Mouse (Mus musculus) neural tube, embryonic 15.5 days (tissue): Measurements from ENCODE around the gene Olfr812. TPM values are rescaled to one million over a fixed set of nuclear protein-coding genes. Genes with fewer than 3 reads are reported as not detected.
"Not testable (repeated sequence)": the region's sequence is repeated elsewhere in the genome, so short reads cannot be mapped to it uniquely, and the experiment has no call there.

Experiments used
- ATAC-seq: fragments of 200-750 bp; cut with Nextera tagmentation; 2 replicates; pipeline ENCODE4 v1.8.0; 2017; ENCODE audit warnings: mild to moderate bottlenecking, moderate TSS enrichment, moderate library complexity; ENCODE audit not compliant: low FRiP score
- H3K27ac ChIP-seq: fragments of 300-500 bp; sonication (generic); replicated peaks from 2 replicates; pipeline ENCODE4 v1.5.1; 2015; ENCODE audit warnings: mild to moderate bottlenecking, inconsistent platforms
- H3K27me3 ChIP-seq: fragments of 300-500 bp; sonication (generic); replicated peaks from 2 replicates; pipeline ENCODE4 v1.6.1; 2015; ENCODE audit warnings: inconsistent platforms
- H3K36me3 ChIP-seq: fragments of 300-500 bp; sonication (generic); 2 replicates; pipeline ENCODE4 v1.6.1; 2015; ENCODE audit warnings: inconsistent platforms
- H3K4me1 ChIP-seq: fragments of 300-500 bp; sonication (generic); 2 replicates; pipeline ENCODE4 v1.6.1; 2015; ENCODE audit warnings: inconsistent platforms
- H3K4me2 ChIP-seq: fragments of 300-500 bp; sonication (generic); 2 replicates; pipeline ENCODE4 v1.6.1; 2015; ENCODE audit warnings: inconsistent platforms, mild to moderate bottlenecking, moderate library complexity
- H3K4me3 ChIP-seq: fragments of 300-500 bp; sonication (generic); replicated peaks from 2 replicates; pipeline ENCODE4 v1.5.1; 2015; ENCODE audit warnings: mild to moderate bottlenecking, inconsistent platforms
- H3K9ac ChIP-seq: fragments of 300-500 bp; sonication (generic); replicated peaks from 2 replicates; pipeline ENCODE4 v1.6.1; 2015; ENCODE audit warnings: mild to moderate bottlenecking, inconsistent platforms
- H3K9me3 ChIP-seq: fragments of 300-500 bp; sonication (generic); replicated peaks from 2 replicates; pipeline ENCODE4 v1.6.1; 2016; ENCODE audit warnings: inconsistent platforms
- WGBS: fragments of 180-500 bp; shearing (Covaris S2); methylation state at CpG from one replicate; pipeline ENCODE4 v1.1.7; 2015; ENCODE audit warnings: mixed read lengths; 5-methylcytosine and 5-hydroxymethylcytosine counted together
- polyA plus RNA-seq: library from polyadenylated mRNA; unstranded; fragments of >200 nt; fragmentation: Nextera tagmentation; extraction: Ambion mirVana; gene quantifications from 2 replicates; pipeline ENCODE4 v1.2.1, GENCODE M21; 2015

The Olfr812 gene
- not detected in 2 replicates for polyA plus RNA-seq

GRCm38 (mm10) chr10:129845994-129846393 lies at the start of gene Olfr812:
TSS of gene Olfr812 (minus strand) at chr10:129846094.
- 67% methylated on average over 1 of the region's 1 CpGs for WGBS
- ATAC-seq, result no peak
- no peak within 1 kb of the TSS for H3K27ac ChIP-seq

DNA sequence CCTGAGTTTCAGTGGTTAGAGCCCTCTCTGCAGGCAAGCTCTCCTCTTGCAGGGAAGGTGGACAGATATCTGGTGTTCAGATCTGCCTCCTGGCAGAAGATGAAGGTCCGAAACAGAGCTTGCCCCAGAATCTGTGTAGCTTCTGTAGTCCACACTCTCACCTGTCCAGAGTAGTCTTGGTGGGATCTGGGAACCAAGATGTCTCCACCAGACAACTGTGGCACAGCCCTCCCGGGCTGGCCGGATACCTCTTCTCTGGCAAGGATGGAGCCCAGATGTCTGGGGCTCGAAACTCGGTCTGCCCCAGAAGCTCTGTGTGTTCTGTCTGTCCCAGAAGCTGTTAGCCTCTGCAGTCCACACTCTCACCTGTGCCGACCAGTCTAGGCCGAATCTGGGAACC lies 40.0 kb upstream of the Olfr812 start:
- H3K4me2 ChIP-seq, result no peak overlapping the region
- H3K9ac ChIP-seq, result no peak overlapping the region
- H3K36me3 ChIP-seq, result no peaks in the 10 kb centered on the region
- H3K4me3 ChIP-seq, result no peak overlapping the region
- no peak for ATAC-seq
- 93% methylated on average over 7 of the region's 7 CpGs for WGBS
- H3K27me3 ChIP-seq, result no peaks in the 10 kb centered on the region
- H3K27ac ChIP-seq, result no peak overlapping the region
- no peaks in the 10 kb centered on the region for H3K4me1 ChIP-seq
- H3K9me3 ChIP-seq, result no peaks in the 10 kb centered on the region

More at GRCm38 (mm10) chr10:129845994-129846393, at the start of gene Olfr812:
- no peak within 1 kb of the TSS for H3K4me3 ChIP-seq
- H3K27me3 ChIP-seq, result no peaks in the 10 kb centered on the region
- no peak within 1 kb of the TSS for H3K9ac ChIP-seq
- no peaks in the 10 kb centered on the region for H3K9me3 ChIP-seq
- no peaks in the 10 kb centered on the region for H3K4me1 ChIP-seq
- H3K4me2 ChIP-seq, result no peak within 1 kb of the TSS
- H3K36me3 ChIP-seq, result no peaks in the 10 kb centered on the region

DNA sequence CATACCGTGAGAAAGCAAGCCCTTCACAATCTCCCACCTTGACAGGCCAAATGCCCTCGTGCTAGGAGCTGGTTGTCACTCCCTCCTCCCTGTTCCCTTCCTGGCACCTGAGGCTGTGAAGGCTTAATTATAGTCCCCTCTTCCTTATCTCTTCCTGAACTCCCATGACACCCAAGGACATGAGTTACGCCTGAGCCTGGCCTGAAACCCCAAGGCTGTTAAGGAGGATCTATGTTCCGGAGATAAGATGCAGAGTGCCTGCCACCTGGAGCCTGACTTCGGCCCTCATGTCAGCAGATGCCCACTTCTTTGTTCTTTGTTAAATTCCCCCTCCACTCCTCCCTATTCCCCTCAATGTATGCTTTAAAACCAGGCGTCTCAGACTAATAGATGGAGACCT lies 39.6 kb upstream of the Olfr812 start:
- H3K36me3 ChIP-seq, H3K4me3 ChIP-seq, H3K9ac ChIP-seq, H3K4me1 ChIP-seq, H3K4me2 ChIP-seq, ATAC-seq, H3K27ac ChIP-seq, H3K27me3 ChIP-seq, H3K9me3 ChIP-seq: not testable (repeated sequence)
- WGBS, result 84% methylated on average over 6 of the region's 6 CpGs

GRCm38 (mm10) chr10:129879751-129880150 lies 33.9 kb upstream of the Olfr812 start, which contains the start of gene Olfr814:
TSS of gene Olfr814 (minus strand) at chr10:129879851.
- not testable (repeated sequence) for H3K4me3 ChIP-seq, H3K36me3 ChIP-seq, H3K27ac ChIP-seq, H3K9ac ChIP-seq, ATAC-seq, H3K27me3 ChIP-seq, H3K4me1 ChIP-seq, H3K9me3 ChIP-seq, H3K4me2 ChIP-seq
- 55% methylated on average over 1 of the region's 1 CpGs for WGBS

GRCm38 (mm10) chr10:129855067-129855466 lies 9.2 kb upstream of the Olfr812 start, which contains the start of gene Olfr813:
TSS of gene Olfr813 (plus strand) at chr10:129855367.
- ATAC-seq, result no peak
- H3K4me1 ChIP-seq, result no peaks in the 10 kb centered on the region
- H3K4me3 ChIP-seq, result no peak within 1 kb of the TSS
- H3K36me3 ChIP-seq, result no peaks in the 10 kb centered on the region
- H3K4me2 ChIP-seq, result no peak within 1 kb of the TSS
- H3K9me3 ChIP-seq, result no peaks in the 10 kb centered on the region
- no peak within 1 kb of the TSS for H3K9ac ChIP-seq
- no peak within 1 kb of the TSS for H3K27ac ChIP-seq
- no peaks in the 10 kb centered on the region for H3K27me3 ChIP-seq

- ATAC-seq, result no peak
- Histone ChIP-seq H3K4me2 (no peak overlapping the region), H3K9ac (no peak overlapping the region), H3K36me3 (no peaks in the 10 kb centered on the region), H3K4me3 (no peak overlapping the region), H3K27me3 (no peaks in the 10 kb centered on the region), H3K27ac (no peak overlapping the region), H3K9me3 (no peaks in the 10 kb centered on the region), H3K4me1 (no peaks in the 10 kb centered on the region)
- WGBS, result 37% methylated on average over 1 of the region's 1 CpGs
Observed at GRCm38 (mm10) chr10:129847343-129847742, 1.4 kb upstream of the Olfr812 start.

- no peak within 1 kb of the TSS for H3K9ac ChIP-seq
- WGBS, result 86% methylated on average over 4 of the region's 4 CpGs
- no peak for ATAC-seq
Observed at GRCm38 (mm10) chr10:129804296-129804695, 41.6 kb downstream of the Olfr812 start, which contains the start of gene Olfr811. TSS of gene Olfr811 (minus strand) at chr10:129804396.

DNA sequence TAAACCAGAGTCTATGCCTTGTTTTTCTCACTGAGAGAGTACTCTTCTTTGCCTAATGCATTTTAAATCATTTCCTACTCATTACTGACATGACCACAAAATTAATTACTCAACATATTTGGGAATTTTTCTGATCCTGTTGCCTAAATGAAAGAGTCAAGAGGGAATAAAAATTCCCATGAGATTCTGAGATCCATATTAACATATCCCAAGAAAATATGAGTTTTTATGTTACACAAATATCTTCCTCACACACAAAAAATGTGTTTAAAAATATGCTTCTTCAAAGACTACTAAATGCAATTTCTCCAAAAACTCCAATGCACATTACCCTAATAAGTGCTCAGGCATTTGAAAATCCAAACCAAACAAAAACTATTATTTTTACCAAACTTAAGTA lies 51.1 kb downstream of the Olfr812 start, which contains the start of gene Olfr810:
Gene Olfr810, minus strand, starts transcription at position 101 of the 400 bp plus-strand sequence.
- no peaks in the 10 kb centered on the region for H3K4me1 ChIP-seq
- H3K9ac ChIP-seq, result no peak within 1 kb of the TSS
- no peaks in the 10 kb centered on the region for H3K27me3 ChIP-seq
- no peak within 1 kb of the TSS for H3K4me3 ChIP-seq
- H3K4me2 ChIP-seq, result no peak within 1 kb of the TSS
- no peak within 1 kb of the TSS for H3K27ac ChIP-seq
- no peaks in the 10 kb centered on the region for H3K36me3 ChIP-seq
- H3K9me3 ChIP-seq, result no peaks in the 10 kb centered on the region
- ATAC-seq, result no peak

More at GRCm38 (mm10) chr10:129804296-129804695, 41.6 kb downstream of the Olfr812 start, which contains the start of gene Olfr811:
- Histone ChIP-seq H3K9me3 (no peaks in the 10 kb centered on the region), H3K4me1 (no peaks in the 10 kb centered on the region), H3K4me2 (no peak within 1 kb of the TSS), H3K27me3 (no peaks in the 10 kb centered on the region), H3K4me3 (no peak within 1 kb of the TSS), H3K36me3 (no peaks in the 10 kb centered on the region), H3K27ac (no peak within 1 kb of the TSS)

Other genes with a start within 250 kb of the Olfr812 start
- gene Olfr796, start 233.5 kb downstream of the Olfr812 start, polyA plus RNA-seq, result not detected in 2 replicates
- not detected in 2 replicates for gene Olfr798, start 218.2 kb downstream of the Olfr812 start, polyA plus RNA-seq
- not detected in 2 replicates for gene Olfr799, start 208.6 kb downstream of the Olfr812 start, polyA plus RNA-seq
- not detected in 2 replicates for gene Olfr800, start 188.4 kb downstream of the Olfr812 start, polyA plus RNA-seq
- gene Olfr801, start 172.2 kb downstream of the Olfr812 start, polyA plus RNA-seq, result not detected in 2 replicates
- gene Olfr802, start 157.9 kb downstream of the Olfr812 start, polyA plus RNA-seq, result 0.08 TPM in 1 of 2 replicates, not detected in the other
- gene Olfr803, start 151.8 kb downstream of the Olfr812 start, polyA plus RNA-seq, result not detected in 2 replicates
- not detected in 2 replicates for gene Olfr804, start 142.9 kb downstream of the Olfr812 start, polyA plus RNA-seq
- not detected in 2 replicates for gene Olfr805, start 116.7 kb downstream of the Olfr812 start, polyA plus RNA-seq
- gene Olfr806, start 104.2 kb downstream of the Olfr812 start, polyA plus RNA-seq, result not detected in 2 replicates
- not detected in 2 replicates for gene Olfr807, start 88.3 kb downstream of the Olfr812 start, polyA plus RNA-seq
- not detected in 2 replicates for gene Olfr808, start 80.6 kb downstream of the Olfr812 start, polyA plus RNA-seq
- not detected in 2 replicates for gene Olfr809, start 71.5 kb downstream of the Olfr812 start, polyA plus RNA-seq
- gene Olfr810, start 51.2 kb downstream of the Olfr812 start, polyA plus RNA-seq, result not detected in 2 replicates
- not detected in 2 replicates for gene Olfr811, start 41.7 kb downstream of the Olfr812 start, polyA plus RNA-seq
- gene Olfr813, start 9.3 kb upstream of the Olfr812 start, polyA plus RNA-seq, result not detected in 2 replicates
- gene Olfr814, start 33.8 kb upstream of the Olfr812 start, polyA plus RNA-seq, result not detected in 2 replicates
- gene Olfr815, start 59.8 kb upstream of the Olfr812 start, polyA plus RNA-seq, result not detected in 2 replicates
- gene Olfr816, start 69.5 kb upstream of the Olfr812 start, polyA plus RNA-seq, result not detected in 2 replicates
- gene Olfr818, start 103.0 kb upstream of the Olfr812 start, polyA plus RNA-seq, result not detected in 2 replicates
- not detected in 2 replicates for gene Olfr819, start 121.2 kb upstream of the Olfr812 start, polyA plus RNA-seq
- not detected in 2 replicates for gene Olfr247, start 130.0 kb upstream of the Olfr812 start, polyA plus RNA-seq
- not detected in 2 replicates for gene Gm10310, start 139.0 kb upstream of the Olfr812 start, polyA plus RNA-seq
- not detected in 2 replicates for gene Olfr820, start 166.5 kb upstream of the Olfr812 start, polyA plus RNA-seq
- gene Olfr821, start 184.3 kb upstream of the Olfr812 start, polyA plus RNA-seq, result not detected in 2 replicates
- not detected in 2 replicates for gene Olfr822, start 225.1 kb upstream of the Olfr812 start, polyA plus RNA-seq